Mouse (Mus musculus) limb, embryonic 14.5 days (tissue): ENCODE measurements around the gene Acap3. TPM values are rescaled to one million over a fixed set of nuclear protein-coding genes. Genes with fewer than 3 reads are reported as not detected.

ENCODE experiments used
- ATAC-seq: fragments of 200-750 bp; cut with Nextera tagmentation; 2 replicates; pipeline ENCODE4 v1.8.0; 2017; ENCODE audit warnings: low read depth, moderate number of reproducible peaks, moderate TSS enrichment; ENCODE audit not compliant: low FRiP score
- DNase-seq: peaks from one replicate; pipeline ENCODE4 v3.0.0-alpha.2; 2015; ENCODE audit warnings: low spot score
- H3K27ac ChIP-seq: fragments of 300-500 bp; sonication (generic); replicated peaks from 2 replicates; pipeline ENCODE4 v1.5.1; 2014; ENCODE audit warnings: low read depth, mild to moderate bottlenecking, low read length, moderate library complexity, mixed read lengths
- H3K27me3 ChIP-seq: fragments of 300-500 bp; sonication (generic); 2 replicates; pipeline ENCODE4 v1.6.1; 2014; ENCODE audit warnings: low read length, mixed read lengths; ENCODE audit not compliant: control insufficient read depth, insufficient read depth
- H3K36me3 ChIP-seq: fragments of 300-500 bp; sonication (generic); 2 replicates; pipeline ENCODE4 v1.6.1; 2014; ENCODE audit warnings: mild to moderate bottlenecking, low read length, moderate library complexity, mixed read lengths; ENCODE audit not compliant: control insufficient read depth, insufficient read depth
- H3K4me1 ChIP-seq: fragments of 300-500 bp; sonication (generic); 2 replicates; pipeline ENCODE4 v1.6.1; 2014; ENCODE audit warnings: antibody characterized with exemption, low read length, mixed read lengths; ENCODE audit not compliant: control insufficient read depth, insufficient read depth
- H3K4me2 ChIP-seq: fragments of 300-500 bp; sonication (generic); replicated peaks from 2 replicates; pipeline ENCODE4 v1.6.1; 2014; ENCODE audit warnings: low read depth, mild to moderate bottlenecking, low read length, moderate library complexity; ENCODE audit not compliant: severe bottlenecking
- H3K4me3 ChIP-seq: fragments of 300-500 bp; sonication (generic); replicated peaks from 2 replicates; pipeline ENCODE4 v1.5.1; 2014; ENCODE audit warnings: low read length
- H3K9ac ChIP-seq: fragments of 300-500 bp; sonication (generic); 2 replicates; pipeline ENCODE4 v1.6.1; 2014; ENCODE audit warnings: mild to moderate bottlenecking, low read depth, low read length, moderate library complexity; ENCODE audit not compliant: severe bottlenecking
- H3K9me3 ChIP-seq: fragments of 300-500 bp; sonication (generic); 2 replicates; pipeline ENCODE4 v1.6.1; 2016; ENCODE audit warnings: low read length; ENCODE audit not compliant: control insufficient read depth
- POLR2A ChIP-seq: fragments of 200-500 bp; IDR thresholded peaks from 2 replicates; pipeline ENCODE4 v1.8.0; 2012; ENCODE audit warnings: inconsistent platforms, mild to moderate bottlenecking, moderate library complexity, borderline replicate concordance; ENCODE audit not compliant: insufficient read depth, insufficient read length; ENCODE audit errors: extremely low read depth
- WGBS: fragments of 180-500 bp; shearing (Covaris S2); extraction: QIAGEN DNeasy Blood & Tissue Kit; methylation state at CpG from one replicate; pipeline ENCODE4 v1.1.7; 2014; 5-methylcytosine and 5-hydroxymethylcytosine counted together
- polyA plus RNA-seq, 2 experiments: library from polyadenylated mRNA; depleted of rRNA in 1 of 2; stranded (reverse) in 1 of 2; unstranded in 1 of 2; fragments of >200 nt; fragmentation: Nextera tagmentation in 1 of 2; extraction: Ambion mirVana in 1 of 2; gene quantifications; 2 replicates each; pipeline versions ENCODE4 v1.2.1 to v1.2.3; 2012 to 2014

The Acap3 gene
- polyA plus RNA-seq (2012; rRNA removed) (33.8 and 41.6 TPM in 2 replicates), polyA plus RNA-seq (2014; fragmentation: Nextera tagmentation; extraction: Ambion mirVana) (19.8 and 22.6 TPM in 2 replicates)

DNA sequence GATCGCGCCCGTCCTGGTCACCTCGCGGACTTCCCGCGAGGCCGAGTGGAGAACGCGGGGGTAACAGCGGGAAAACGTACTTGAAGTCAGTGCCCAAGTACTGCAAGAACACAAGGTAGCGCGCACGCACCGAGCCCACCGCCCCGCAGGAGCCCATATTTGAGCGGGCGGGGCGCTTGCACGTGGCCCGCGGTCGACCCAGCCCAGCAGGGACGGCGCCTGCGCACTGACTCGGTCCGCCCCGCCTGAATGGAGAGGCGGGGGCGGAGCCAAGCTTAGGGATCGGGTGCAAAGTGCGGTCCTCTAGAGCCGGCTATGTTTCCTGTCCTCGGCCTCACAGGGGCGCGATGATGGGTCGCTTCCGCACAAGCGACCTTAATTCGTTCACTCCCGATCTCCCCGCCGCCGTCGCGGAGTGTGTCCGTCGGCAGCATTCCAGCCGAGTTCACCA lies at the start of gene Acap3, which contains the start of gene Pusl1:
Gene Acap3 (plus strand): TSS at position 272 of the 451 bp plus-strand sequence.
Gene Pusl1 (minus strand): TSS at position 231 of the 451 bp plus-strand sequence.
- DNase-seq, result peak; percentile 96
- peak within 1 kb of the TSS; percentile 96 for H3K4me2 ChIP-seq
- peak; percentile 94 for ATAC-seq
- WGBS, result 1% methylated on average over 38 of the region's 52 CpGs
- H3K4me1 ChIP-seq, result peaks cover 25% of the 10 kb centered on the region
- H3K27me3 ChIP-seq, result no peaks in the 10 kb centered on the region
- H3K9ac ChIP-seq, result peak within 1 kb of the TSS; percentile 75
- TF ChIP-seq POLR2A, result no peak
- H3K27ac ChIP-seq, result peak within 1 kb of the TSS; percentile 89
- peak within 1 kb of the TSS; percentile 88 for H3K4me3 ChIP-seq
- H3K9me3 ChIP-seq, result no peaks in the 10 kb centered on the region
- H3K36me3 ChIP-seq, result peaks cover 32% of the 10 kb centered on the region

DNA sequence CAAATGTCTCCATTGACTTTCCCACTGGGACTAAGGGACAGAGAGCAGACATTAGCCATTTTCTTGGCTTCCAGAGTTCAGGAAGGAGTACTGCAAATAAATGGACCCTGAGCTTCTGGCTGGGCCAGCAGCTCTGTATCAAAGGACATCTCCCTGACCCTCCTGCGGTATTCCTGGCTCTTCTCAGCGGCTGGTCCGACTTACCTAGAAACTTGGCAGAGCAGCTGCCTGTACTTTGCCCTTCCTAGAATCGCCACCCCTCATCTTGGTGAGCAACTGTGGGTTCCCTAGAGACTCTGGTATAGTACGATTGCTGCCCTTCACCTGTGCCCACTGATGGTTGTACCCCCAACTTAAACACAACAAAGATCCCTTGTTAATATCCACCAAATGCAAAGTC lies 48.4 kb upstream of the Acap3 start:
- 94% methylated on average over 5 of the region's 5 CpGs for WGBS
- no peaks in the 10 kb centered on the region for H3K27me3 ChIP-seq
- no peak for TF ChIP-seq POLR2A
- H3K4me1 ChIP-seq, result peaks cover 28% of the 10 kb centered on the region
- H3K9me3 ChIP-seq, result no peaks in the 10 kb centered on the region
- H3K4me2 ChIP-seq, result no peak overlapping the region
- DNase-seq (no peak), ATAC-seq (no peak)
- H3K4me3 ChIP-seq, result no peak overlapping the region
- H3K9ac ChIP-seq, result no peak overlapping the region
- H3K27ac ChIP-seq, result no peak overlapping the region
- peaks cover 21% of the 10 kb centered on the region for H3K36me3 ChIP-seq

DNA sequence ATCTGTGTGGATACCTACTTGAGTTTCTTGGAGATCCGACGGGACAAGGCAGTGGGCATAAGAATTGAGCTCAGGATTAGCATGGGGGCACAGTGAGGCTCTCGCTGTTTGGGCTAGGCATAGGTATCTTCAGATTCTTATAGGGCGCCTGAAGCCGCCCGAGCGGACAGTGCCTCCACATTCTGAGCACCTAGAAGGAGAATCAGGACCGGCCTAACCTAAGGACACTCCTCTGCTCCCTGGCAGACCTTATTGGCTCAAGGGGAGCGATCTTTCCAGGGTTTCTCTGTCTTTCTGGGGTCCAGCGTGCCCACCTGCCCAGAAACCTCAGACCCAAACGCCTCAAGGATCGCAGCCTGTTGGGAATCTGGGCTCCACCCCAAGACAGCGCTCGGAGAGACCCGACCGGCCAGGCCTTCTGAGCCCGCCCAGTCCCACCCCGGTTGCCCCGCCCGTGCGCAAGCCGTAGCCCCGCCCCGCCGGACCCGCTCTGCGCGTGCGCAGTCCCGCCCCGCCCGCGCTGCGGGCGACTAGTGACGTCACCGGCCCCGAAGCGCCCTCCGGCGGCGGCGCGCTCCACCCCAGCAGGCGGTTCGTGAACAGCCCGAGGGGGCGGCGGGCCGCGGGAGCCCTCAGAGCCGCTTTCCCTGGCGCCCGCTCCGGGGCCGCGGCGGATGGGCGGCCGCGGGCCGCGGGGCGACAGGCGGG lies 44.6 kb upstream of the Acap3 start, which contains the start of gene Dvl1:
Gene Dvl1 (plus strand): TSS at position 532 of the 708 bp plus-strand sequence.
- Histone ChIP-seq H3K9ac (peak within 1 kb of the TSS; percentile 76), H3K27me3 (no peaks in the 10 kb centered on the region), H3K4me1 (peaks cover 12% of the 10 kb centered on the region; the same call in 1 of the 2 replicates), H3K4me3 (peak within 1 kb of the TSS; percentile 76), H3K36me3 (peaks cover 16% of the 10 kb centered on the region), H3K9me3 (no peaks in the 10 kb centered on the region), H3K27ac (0 out of 2 replicates have a peak within 1 kb of the TSS, but pooled peaks have one; percentile 38), H3K4me2 (peak within 1 kb of the TSS; percentile 92)
- WGBS, result 3% methylated on average over 47 of the region's 65 CpGs
- DNase-seq (peak; percentile 82), ATAC-seq (peak; percentile 92)
- TF ChIP-seq POLR2A, result 0 out of 2 replicates have a peak, but pooled peaks have one; percentile 53

GRCm38 (mm10) chr4:155847591-155848352 lies 43.9 kb upstream of the Acap3 start:
- Histone ChIP-seq H3K4me3 (peak overlapping the region; percentile 76), H3K27me3 (no peaks in the 10 kb centered on the region), H3K36me3 (peaks cover 16% of the 10 kb centered on the region), H3K9ac (peak overlapping the region; percentile 76), H3K4me1 (peaks cover 12% of the 10 kb centered on the region; the same call in 1 of the 2 replicates), H3K4me2 (peak overlapping the region; percentile 92), H3K27ac (0 out of 2 replicates have a peak overlapping the region, but pooled peaks have one; percentile 38), H3K9me3 (no peaks in the 10 kb centered on the region)
- no peak; the same call in none of the 2 replicates for ATAC-seq
- WGBS, result 3% methylated on average over 41 of the region's 69 CpGs
- no peak for DNase-seq
- TF ChIP-seq POLR2A, result no peak

- peaks cover 9% of the 10 kb centered on the region for H3K36me3 ChIP-seq
- H3K9me3 ChIP-seq, result no peaks in the 10 kb centered on the region
- no peak for TF ChIP-seq POLR2A
- peak overlapping the region; percentile 76 for H3K4me3 ChIP-seq
- ATAC-seq (no peak), DNase-seq (no peak)
- H3K9ac ChIP-seq, result peak overlapping the region; percentile 29; the same call in 1 of the 2 replicates
- peak overlapping the region; percentile 92 for H3K4me2 ChIP-seq
- WGBS, result 66% methylated on average over 7 of the region's 7 CpGs
- H3K4me1 ChIP-seq, result peaks cover 12% of the 10 kb centered on the region; the same call in 1 of the 2 replicates
- H3K27me3 ChIP-seq, result no peaks in the 10 kb centered on the region
- H3K27ac ChIP-seq, result no peak overlapping the region
Observed at GRCm38 (mm10) chr4:155848434-155849095, 43.1 kb upstream of the Acap3 start.
